Mouse (Mus musculus) adrenal gland, adult 2 months (tissue): ENCODE results near the gene Nrg3. TPM values are rescaled to one million over a fixed set of nuclear protein-coding genes. Genes with fewer than 3 reads are reported as not detected.

Experiments used
- DNase-seq: peaks from one replicate; pipeline ENCODE4 v3.0.0; 2021
- long read RNA-seq: library from polyadenylated mRNA; stranded (forward); transcript quantifications from one replicate; pipeline ENCODE4 v2.0.0, GENCODE M21; 2021
- polyA plus RNA-seq: library from polyadenylated mRNA; depleted of rRNA; stranded (reverse); fragments of >200 nt; gene quantifications from 2 replicates; pipeline ENCODE4 v1.2.3, GENCODE M21; 2012; rRNA removed
- total RNA-seq, 2 experiments: library from RNA; stranded (reverse); gene quantifications; 2 replicates each; pipeline ENCODE4 v1.2.3; 2021

Gene Nrg3
- total RNA-seq: 1 to 10 TPM; 3.7 to 4.0 TPM
- polyA plus RNA-seq: 5.7 and 7.1 TPM in 2 replicates
- long read RNA-seq: 0 reads

- DNase-seq: peak; percentile 2
Measured at GRCm38 (mm10) chr14:39472790-39473761, at the start of gene Nrg3. TSS of gene Nrg3 (minus strand) at chr14:39473088.

GRCm38 (mm10) chr14:39508956-39509355 is 36.1 kb upstream of the Nrg3 start:
- no peak for DNase-seq

GRCm38 (mm10) chr14:39473771-39474211 is 903 bp upstream of the Nrg3 start:
- peak; percentile 5 for DNase-seq

GRCm38 (mm10) chr14:39472146-39472751 is 639 bp downstream of the Nrg3 start:
- DNase-seq: no peak

GRCm38 (mm10) chr14:39471236-39471981 is 1.5 kb downstream of the Nrg3 start:
- DNase-seq: no peak

GRCm38 (mm10) chr14:39445501-39445900 is 27.4 kb downstream of the Nrg3 start:
- no peak for DNase-seq

GRCm38 (mm10) chr14:39428503-39428902 is 44.4 kb downstream of the Nrg3 start:
- no peak for DNase-seq

GRCm38 (mm10) chr14:39421874-39422273 is 51.0 kb downstream of the Nrg3 start:
- no peak for DNase-seq

- no peak for DNase-seq
Measured at GRCm38 (mm10) chr14:39413270-39413669, 59.6 kb downstream of the Nrg3 start.

GRCm38 (mm10) chr14:39386845-39387244 is 86.0 kb downstream of the Nrg3 start:
- no peak for DNase-seq

- DNase-seq: no peak
Measured at GRCm38 (mm10) chr14:39381321-39381720, 91.6 kb downstream of the Nrg3 start.

GRCm38 (mm10) chr14:39373220-39373619 is 99.7 kb downstream of the Nrg3 start:
- no peak for DNase-seq

- no peak for DNase-seq
Measured at GRCm38 (mm10) chr14:39356251-39356650, 116.6 kb downstream of the Nrg3 start.

- DNase-seq: no peak
Measured at GRCm38 (mm10) chr14:39351979-39352737, 120.7 kb downstream of the Nrg3 start.

GRCm38 (mm10) chr14:39317424-39318110 is 155.3 kb downstream of the Nrg3 start:
- peak; percentile 6 for DNase-seq

GRCm38 (mm10) chr14:39314111-39314510 is 158.8 kb downstream of the Nrg3 start:
- no peak for DNase-seq

- DNase-seq: peak; percentile 2
Measured at GRCm38 (mm10) chr14:39265121-39265520, 207.8 kb downstream of the Nrg3 start.

GRCm38 (mm10) chr14:39264422-39264821 is 208.5 kb downstream of the Nrg3 start:
- DNase-seq: no peak

GRCm38 (mm10) chr14:39261016-39261415 is 211.9 kb downstream of the Nrg3 start:
- no peak for DNase-seq

- DNase-seq: no peak
Measured at GRCm38 (mm10) chr14:39255391-39255790, 217.5 kb downstream of the Nrg3 start.

- DNase-seq: no peak
Measured at GRCm38 (mm10) chr14:39240267-39240666, 232.6 kb downstream of the Nrg3 start.
